Mouse (Mus musculus): ENCODE results near the gene Rarb.

Rarb gene

DNA sequence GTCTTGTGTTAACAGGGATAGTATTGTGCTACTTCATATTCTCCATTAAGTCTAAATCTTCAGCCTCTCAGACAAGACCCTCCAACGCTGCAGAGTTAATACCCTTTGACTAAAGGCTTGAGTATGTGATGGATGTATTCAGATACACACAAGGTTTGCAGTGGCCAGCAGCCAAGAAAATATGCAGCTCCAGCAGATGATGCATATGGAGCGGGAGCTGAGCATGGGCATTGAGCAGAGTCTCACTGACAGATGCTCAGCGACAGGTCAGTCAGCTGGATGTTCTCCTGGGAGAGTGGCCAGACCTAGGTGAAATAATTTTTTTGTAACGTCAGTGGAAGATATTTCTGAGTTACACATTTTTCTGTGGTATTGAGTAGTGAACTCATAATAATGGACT lies 229.8 kb downstream of the Rarb start:
- no peak for DNase-seq (ENCODE audit: low read depth in 1 of 2, low spot score in 2 of 2)

DNA sequence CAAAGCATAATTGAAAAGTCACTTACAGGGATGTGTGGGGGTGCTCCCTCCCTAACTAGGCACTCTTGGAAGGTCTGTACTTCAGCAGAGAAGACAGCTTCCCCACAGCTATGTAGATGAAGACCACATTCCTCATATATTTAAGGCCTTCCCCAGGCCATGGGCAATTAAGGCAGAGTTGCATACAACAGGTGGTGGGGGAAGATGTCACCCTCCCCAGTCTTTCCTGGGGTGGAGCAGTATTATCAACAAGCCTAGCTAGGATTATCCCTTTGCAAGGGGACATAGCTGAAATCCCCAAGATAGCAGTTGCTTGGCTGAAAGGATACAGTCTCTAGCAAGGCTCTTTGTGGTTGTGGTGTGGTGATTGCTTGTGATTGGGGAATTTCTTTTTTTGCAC lies 240.9 kb downstream of the Rarb start:
- no peak for DNase-seq (ENCODE audit: low read depth in 1 of 2, low spot score in 2 of 2)

DNA sequence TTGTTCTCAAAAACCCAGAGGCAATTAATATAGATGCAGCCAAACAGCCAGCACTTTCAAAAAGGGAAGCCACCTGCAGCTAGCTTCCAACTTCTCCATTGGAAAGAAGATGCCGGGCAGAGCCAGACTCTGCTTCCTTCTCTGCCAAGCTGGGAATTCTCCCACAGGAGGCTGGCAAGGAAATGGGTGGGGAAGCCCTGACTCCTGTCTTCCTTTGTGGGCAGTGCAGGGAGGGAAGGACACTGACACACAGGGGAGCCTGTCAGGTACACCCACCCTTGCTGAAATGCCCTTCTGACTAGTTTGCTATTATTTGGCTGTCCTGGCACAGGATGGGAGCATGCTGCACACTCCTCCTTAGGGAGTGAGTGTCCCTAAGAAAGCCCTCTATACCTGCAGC lies 241.9 kb downstream of the Rarb start:
- DNase-seq (ENCODE audit: low read depth in 1 of 2, low spot score in 2 of 2) = no peak

DNA sequence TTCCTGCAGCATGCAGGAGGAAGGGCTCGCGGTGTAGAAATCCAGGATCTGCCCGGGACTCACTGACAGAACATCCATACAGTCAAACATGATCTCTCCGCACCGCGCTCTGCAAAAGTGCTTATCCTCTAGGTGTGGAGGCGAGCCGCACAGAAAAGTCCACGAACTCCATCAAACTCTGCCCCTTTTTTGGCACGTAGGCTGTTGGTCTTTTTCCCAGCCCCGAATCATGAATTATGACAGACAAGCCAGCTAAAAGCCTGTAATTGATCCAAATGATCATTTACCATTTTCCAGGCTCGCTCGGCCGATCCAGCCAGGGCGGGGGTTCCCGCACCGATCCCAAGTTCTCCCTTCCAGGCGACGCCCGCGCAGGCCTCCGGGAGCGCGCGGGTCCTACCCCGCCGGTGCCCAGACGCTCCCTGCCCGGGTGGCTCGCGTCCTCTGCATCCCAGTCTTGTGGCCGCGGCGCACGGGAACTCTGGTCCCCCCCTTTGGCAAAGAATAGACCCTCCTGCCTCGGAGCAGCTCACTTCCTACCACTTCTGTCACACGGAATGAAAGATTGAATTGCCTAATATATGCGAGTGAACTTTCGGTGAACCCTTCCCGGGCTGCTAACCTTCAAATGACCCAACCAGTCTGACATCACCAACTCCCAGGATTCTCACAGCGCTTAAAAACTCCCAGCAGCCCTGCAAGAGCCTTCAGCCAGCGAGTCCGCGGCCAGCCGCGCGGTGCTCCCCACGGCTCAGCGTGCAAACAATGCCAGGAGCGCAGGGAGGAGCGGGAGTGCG lies 243.8 kb downstream of the Rarb start:
- peak in 1 of 2 experiments; percentile 60 for DNase-seq (ENCODE audit: low read depth in 1 of 2, low spot score in 2 of 2)

DNA sequence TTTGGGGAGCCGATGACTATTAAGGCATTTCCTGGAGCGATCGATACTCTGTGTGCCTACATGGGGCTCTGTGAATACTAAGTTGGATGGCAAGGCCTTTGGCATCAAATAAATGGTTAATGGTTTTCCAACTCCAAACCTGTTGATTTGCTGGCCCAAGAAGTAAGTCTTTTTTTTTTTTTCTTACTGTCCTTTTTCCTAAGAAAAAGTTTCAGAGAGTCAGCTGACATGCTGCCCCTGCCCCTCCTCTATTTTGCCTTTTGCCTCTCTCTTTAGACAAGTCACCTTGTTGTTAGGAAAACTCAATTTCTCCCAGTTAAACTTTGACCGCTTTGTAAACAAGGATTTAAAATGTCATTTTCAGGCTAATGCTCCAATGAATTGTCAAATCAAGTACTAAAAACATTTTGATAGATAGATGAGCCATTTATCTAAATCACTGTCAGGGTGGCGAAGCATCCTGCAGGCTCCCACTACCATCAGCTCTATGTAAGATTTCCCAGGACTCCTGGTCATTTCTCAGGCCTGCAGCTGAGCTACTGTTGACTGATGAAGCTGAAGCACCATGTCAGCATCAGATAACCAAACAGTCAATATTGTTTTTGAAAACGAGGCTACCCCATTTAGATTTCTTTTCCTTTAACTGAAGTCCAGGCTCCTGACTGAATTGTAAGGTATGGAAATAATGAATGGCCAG lies 245.3 kb downstream of the Rarb start:
- DNase-seq (ENCODE audit: low read depth in 1 of 2, low spot score in 2 of 2) = no peak

DNA sequence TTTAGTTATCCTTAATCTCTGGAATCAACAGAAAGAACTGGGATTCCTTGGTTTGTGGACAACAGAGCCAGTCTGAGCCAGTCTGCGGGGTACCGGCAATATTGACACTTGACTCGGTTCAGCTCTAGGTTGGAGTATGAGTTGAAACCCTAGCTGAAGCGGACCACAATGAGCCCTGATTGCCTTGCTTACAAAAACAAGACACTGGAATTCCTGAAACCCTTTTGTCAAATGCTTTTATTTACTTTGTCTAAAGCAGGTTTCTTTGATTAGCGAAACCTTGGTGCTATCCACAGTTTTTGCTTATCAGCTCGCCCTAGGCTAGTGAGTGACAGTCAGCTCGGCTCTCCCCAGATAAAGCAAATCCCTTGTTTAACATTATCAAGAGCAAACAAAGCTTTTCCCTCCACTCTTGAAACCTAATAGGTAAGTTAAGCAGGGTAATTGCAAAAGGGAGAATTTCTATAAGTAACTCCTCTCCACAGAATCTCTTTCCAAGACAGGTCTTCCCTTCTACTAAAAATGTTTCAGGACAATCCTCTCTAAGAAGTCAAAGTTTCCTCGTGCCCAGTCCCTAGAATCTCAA lies 246.1 kb downstream of the Rarb start:
- DNase-seq (ENCODE audit: low read depth in 1 of 2, low spot score in 2 of 2) = no peak

DNA sequence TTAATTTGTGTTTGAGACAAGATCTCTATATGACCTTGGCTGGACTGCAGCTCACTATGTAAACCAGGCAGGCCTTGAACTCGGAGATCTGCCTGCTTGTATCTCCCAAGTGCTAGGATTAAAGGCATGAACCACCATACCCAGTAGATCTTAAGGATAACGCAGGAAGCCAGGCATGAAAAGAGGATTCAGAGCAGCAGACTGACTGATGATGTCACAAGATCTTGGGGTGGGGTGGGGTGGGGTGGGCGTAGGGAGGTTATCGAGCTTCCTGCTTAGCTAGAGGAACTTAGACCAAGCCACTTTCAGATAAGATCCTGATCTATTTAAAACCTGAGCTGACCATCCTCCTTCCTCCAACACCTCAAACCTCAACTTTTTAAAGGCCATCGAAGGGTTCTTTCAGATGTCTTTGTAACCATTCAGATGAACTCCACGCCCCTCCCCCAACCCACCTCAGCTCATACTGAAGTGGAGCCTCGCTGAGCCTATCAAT lies 249.4 kb downstream of the Rarb start:
- DNase-seq (ENCODE audit: low read depth in 1 of 2, low spot score in 2 of 2) = no peak

DNA sequence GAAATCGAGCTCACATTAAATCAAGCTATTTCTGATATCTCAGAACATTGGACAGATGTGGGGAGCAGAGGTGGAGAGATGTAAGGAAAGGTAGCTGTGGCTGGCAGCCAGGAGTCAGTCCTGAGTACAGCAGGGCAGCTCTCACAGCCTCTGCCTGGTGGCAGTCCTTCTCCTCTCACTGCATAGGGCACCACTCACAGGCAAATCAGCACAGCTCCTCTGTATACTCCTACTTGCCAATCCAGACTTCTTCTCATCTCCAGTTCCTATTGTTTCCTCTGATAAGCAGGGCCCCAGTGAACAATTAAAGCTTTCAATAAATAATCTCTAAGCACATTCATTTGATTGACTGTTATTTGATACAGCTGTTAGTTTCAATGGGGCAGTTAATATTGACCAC lies 252.0 kb downstream of the Rarb start:
- no peak for DNase-seq (ENCODE audit: low read depth in 1 of 2, low spot score in 2 of 2)

DNA sequence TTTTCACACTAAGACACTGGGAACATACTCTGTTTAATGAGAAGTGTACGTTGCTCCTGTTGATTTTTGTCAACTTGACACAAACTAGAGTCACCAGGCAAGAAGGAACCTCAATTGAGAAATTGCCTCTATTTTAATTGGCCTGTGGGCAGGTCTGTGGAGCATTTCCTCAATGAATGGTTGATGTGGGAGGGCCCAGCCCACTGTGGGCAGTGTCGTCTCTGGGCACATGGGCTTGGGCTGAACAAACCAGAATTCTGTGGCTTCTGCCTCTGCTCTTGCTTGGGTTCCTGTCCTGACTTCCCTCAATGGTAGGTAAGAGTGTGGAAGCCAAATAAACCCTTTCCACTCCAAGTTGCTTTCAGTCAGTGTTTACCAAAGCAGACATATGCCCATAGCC lies 255.0 kb downstream of the Rarb start:
- peak in 1 of 2 experiments; percentile 44 for DNase-seq (ENCODE audit: low read depth in 1 of 2, low spot score in 2 of 2)

DNA sequence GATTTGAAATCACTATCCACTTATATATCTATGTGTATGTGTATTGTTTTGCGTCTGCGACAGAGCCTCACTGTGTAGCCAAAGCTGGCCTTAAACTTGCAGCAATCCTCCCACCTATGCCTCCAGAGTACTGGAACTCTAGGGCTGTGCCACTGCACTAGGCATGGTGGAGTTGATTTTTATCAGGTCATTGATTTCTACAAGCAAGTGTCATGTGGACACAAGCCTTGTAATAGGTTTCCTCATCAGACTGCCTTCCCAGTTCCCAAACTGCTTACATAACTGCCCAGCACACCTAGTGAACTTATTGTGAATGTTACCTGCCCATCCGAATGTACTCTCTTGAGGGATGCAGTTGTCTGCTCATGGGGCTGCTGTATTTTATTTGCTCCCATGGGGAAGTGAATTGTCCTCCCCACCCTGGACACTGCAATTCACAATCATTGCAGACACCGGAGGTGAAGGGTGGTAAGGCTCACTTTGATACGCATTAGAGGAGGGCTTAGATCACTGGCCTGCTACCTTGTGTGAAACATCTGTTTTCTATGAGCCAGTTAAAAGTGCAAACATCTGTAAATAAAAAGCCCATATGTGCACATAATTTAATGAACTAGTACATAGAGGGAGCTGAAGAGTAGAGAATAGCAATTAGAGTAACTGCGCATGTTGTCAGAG lies 257.3 kb downstream of the Rarb start:
- DNase-seq (ENCODE audit: low read depth in 1 of 2, low spot score in 2 of 2) = no peak

DNA sequence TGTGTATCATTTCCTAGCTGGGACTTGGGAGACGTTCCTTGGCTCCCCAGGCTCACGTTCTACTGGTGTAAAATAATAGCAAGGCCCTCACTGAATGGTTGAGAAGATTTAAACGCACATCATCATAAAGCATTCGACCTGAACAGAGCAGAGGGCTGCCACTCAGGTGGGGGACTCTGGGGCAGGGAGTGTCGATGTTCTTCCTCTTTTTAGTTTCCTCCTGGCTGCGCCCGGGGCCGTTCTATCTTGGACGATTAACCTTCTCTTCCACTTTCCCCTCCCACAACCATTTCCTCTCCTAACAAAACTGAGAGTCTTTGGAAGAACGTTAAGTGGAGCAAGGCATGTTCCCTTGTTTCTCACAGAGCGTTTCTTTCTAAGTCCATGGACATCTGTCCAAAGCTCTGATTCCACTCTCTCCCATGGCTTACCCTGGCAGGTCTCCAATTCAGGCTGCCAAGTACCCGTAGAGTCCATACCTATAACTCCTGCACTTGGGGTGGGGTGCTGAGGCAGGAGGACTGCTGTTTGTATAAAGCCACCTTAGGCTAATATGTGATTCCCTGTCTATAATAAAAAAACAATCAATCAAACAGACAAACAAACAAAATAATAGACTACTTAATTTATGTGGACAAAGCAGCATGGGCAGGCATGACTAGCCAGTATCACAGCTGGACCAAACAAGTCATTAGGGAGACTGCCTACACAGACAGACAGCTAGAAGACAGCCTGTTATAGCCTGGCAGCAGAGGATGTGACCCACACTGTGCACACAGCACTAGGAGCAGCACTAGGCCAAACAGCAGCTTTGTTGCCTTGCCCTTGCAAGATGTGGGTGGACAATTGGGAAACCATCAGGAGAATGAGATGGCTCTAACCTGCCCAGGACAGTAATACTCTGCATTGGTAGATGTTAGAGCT lies 259.4 kb downstream of the Rarb start:
- no peak for DNase-seq (ENCODE audit: low read depth in 1 of 2, low spot score in 2 of 2)

DNA sequence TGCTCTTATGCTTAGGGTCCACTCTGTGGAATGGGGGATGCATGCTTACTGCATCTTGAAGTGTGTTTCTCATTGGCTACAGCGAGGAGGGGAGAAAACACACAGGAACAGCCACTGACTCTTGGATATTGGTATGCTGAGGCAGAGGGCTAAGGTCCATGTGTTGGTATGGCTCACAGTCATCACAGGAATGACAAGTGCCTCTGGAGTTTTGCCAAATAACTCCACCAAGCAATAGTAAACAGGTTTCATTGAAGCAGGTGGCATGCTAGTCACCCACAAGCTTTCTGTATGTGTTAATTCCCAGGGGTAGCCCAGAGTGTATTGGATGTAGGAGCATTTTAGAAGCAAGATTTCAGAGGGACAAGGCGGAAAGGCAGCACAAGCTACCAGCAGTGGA lies 260.9 kb downstream of the Rarb start:
- no peak for DNase-seq (ENCODE audit: low read depth in 1 of 2, low spot score in 2 of 2)

DNA sequence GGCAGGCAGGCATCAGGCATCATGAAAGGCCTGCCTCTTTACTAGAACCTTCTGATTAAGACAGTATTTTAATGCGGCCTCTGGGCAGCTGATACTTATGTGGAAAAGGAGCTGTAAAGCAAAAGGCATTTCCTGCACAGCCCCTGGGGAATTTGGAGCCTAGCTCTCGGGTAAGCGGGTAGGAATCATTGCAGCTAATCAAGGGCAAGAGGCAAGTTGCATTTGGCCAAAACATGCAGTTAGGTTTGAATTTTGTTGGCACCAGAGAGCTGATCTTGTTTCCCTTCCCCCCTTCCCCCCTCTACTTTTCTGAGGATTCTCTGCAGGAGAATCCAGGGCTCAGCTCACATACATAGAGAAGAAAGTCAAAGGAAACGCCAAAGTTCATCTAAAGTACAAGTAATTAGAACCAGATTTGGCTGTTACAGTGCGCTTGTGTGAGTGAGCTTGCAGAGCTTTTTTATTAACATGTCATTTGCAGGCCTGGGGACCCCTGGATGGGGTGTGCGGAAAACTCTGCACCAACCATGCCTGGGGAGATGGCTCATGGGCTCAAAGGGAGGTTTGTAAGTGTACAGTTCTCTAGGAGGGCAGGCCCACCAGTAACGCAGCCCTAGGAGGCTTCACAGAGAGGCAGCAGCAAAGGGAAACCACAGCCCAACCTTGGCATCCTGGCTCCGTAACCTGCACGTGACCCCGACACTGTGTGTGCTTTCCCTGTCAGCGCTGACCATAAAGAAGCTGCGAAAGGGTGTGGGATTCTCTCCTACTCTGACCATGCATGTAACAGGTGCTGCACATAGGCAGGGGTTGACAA lies 264.1 kb downstream of the Rarb start:
- no peak for DNase-seq (ENCODE audit: low read depth in 1 of 2, low spot score in 2 of 2)

DNA sequence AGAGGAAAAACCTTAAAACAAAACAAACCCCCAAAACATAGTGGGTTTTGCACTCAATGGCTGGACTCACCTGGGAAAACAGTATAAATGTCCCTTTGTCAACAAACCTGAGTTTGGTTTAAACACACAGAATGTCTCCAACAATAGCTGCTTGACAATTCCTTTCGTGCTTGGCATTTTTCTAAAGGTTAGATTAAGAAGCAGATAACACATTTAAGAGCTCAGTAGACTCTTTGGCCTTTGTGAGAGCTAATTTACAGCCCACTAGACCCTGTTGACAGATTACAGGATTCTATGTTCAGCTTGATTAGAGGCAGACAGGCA lies 264.7 kb downstream of the Rarb start:
- no peak for DNase-seq (ENCODE audit: low read depth in 1 of 2, low spot score in 2 of 2)

DNA sequence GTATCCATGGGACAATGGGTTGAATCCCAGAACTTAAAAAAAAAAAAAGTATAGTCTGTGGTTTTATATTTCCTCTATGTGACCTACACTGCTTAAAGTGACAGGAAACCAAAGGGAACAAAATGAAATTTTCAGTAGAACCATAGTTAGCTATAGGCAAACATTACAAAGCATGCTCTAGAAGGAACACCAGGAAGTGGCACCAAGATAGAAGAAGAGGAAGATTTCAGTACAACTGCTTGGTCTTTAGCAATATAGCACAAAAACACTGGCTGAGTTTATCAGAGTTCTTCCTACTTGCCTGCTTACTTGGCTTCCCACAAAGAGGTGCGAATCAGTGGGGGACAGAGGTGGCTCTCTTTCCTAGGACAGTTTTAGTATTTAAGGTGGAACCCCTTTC lies 266.7 kb downstream of the Rarb start:
- no peak for DNase-seq (ENCODE audit: low read depth in 1 of 2, low spot score in 2 of 2)

DNA sequence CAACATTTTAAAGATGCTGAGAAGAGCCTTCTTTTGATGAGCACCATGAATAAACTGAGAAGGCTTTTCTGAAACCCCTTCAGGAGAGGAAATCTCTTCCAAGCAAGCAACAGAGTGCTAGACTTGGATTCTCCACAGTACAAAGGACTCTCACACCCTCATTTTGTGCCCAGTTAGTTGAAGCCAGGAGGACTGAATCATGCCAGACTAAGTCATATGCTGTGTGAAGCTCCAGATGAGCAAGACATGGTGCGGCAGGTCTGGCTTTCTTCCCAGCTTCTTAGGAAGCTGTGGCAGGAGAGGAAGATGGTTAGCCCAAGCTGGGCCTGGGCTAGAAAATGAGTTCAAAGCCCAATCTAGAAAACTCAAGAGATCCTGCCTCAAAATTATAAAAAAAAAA lies 267.1 kb downstream of the Rarb start:
- DNase-seq (ENCODE audit: low read depth in 1 of 2, low spot score in 2 of 2) = no peak

DNA sequence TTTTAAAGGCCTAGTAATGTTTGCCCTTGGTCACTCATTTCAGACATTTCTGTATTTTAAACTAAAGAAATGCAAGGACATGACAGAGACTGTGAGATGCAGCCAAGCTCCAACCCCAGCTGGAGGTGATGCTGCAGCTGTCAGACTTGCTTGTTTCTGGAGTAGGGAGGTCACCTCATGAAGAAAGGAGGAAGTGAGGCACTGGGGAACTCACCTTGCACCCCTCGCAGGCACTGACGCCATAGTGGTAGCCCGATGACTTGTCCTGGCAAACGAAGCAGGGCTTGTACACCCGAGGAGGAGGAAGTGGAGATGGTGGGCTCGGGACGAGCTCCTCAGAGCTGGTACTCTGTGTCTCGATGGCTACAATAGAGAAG lies 270.8 kb downstream of the Rarb start:
- no peak for DNase-seq (ENCODE audit: low read depth in 1 of 2, low spot score in 2 of 2)

DNA sequence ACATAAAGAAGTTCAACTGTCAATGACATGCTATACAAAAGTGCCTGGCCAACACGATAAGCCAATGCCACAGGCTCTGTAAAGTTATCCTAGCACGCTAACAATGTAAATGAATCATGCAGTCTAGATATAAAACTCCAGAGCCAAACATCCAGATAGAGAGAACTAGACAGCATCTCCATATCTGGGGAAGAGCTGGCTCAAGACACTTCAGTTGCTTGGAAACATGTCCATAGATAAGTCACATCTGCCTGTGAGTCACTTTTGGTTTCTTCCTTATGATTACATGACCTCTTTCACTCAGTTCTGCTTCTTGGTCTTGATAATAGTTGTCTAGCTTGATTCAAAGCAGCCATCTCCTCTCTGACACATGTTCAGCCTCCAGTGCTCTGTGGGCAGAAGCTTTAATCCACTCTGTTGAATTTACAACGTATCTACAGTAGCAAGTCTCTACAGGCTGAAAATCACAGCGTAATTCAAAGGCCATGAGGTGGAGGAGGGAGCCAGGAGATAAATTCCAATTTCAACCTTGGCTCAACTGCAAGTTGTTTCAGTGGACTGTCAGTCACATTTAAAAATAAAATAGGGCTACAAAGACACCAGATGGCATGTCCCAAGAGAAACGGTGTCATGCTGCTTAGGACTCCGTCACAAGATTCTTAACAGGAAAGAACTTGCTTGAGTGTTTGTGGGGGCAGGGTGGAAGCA lies 271.3 kb downstream of the Rarb start:
- DNase-seq (ENCODE audit: low read depth in 1 of 2, low spot score in 2 of 2) = no peak

DNA sequence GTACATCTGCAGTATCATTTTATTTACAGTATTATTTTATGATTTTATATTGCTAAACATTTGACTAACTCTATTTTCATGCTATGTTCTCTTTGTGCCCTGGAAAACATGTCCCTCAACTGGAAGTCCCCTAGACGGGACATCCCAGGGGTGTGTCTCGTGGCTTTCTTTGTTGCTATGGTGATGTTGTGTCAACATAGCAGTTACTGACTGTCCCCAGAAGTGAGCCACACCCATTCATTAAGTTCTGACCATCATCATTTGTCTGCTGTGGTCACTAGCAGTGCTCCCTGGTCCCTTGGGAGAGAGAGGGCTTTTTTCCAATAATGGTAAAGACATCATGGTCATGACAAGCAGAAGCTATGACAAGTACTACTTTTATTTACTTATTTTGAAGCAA lies 274.0 kb downstream of the Rarb start:
- peak in 1 of 2 experiments; percentile 24 for DNase-seq (ENCODE audit: low read depth in 1 of 2, low spot score in 2 of 2)

Measured in monocyte, adult 2 months (primary cell).